ENCODE assay signal across 8 mouse cellular contexts in genomic region chr4:148504497-148504959, GRCm38 (mm10). TPM values are rescaled to one million over a fixed set of nuclear protein-coding genes. Genes with fewer than 3 reads are reported as not detected.
A peak's percentile ranks its signal among the peaks of the same experiment; 100 is the strongest.
DNase-seq lines count a peak whose midpoint lies in the region; ATAC-seq and TF ChIP-seq lines count a peak whose summit lies in the region.

No protein-coding gene starts in this region.

- DNase-seq in forebrain, embryonic 10.5 days (ENCODE audit: extremely low spot score, low spot score), result no peak
- DNase-seq in Muller cell, postnatal 12 days (ENCODE audit: inconsistent ontology term), result peak; percentile 68
- peak; percentile 34 for DNase-seq in embryo, embryonic 11.5 days (ENCODE audit: low read depth, low spot score)
- peak; percentile 20 for DNase-seq in hindlimb bud, embryonic 11.5 days (ENCODE audit: extremely low spot score, low read depth, low spot score)
- DNase-seq in limb, embryonic 14.5 days (ENCODE audit: low spot score), result peak; percentile 56
- no peak for DNase-seq in spleen, postnatal 10 days (ENCODE audit: low spot score in 2 of 2)

- 0 out of 2 replicates have a peak, but pooled peaks cover 5% of the 10 kb centered on the region for H3K4me1 ChIP-seq in forebrain, embryonic 13.5 days
- H3K4me1 ChIP-seq in forebrain, embryonic 10.5 days, result no peaks in the 10 kb centered on the region; the same call in 1 of the 2 replicates
- 0 out of 2 replicates have a peak, but pooled peaks cover 2% of the 10 kb centered on the region for H3K4me1 ChIP-seq in limb, embryonic 14.5 days (ENCODE audit: control insufficient read depth, insufficient read depth, low read length)

- no peak overlapping the region for H3K4me2 ChIP-seq in forebrain, embryonic 13.5 days
- H3K4me2 ChIP-seq in limb, embryonic 14.5 days (replicated peaks; ENCODE audit: low read depth, low read length, severe bottlenecking), result no peak overlapping the region

- peak; percentile 45; the same call in 1 of the 2 replicates for ATAC-seq in forebrain, embryonic 13.5 days
- ATAC-seq in limb, embryonic 14.5 days (ENCODE audit: low FRiP score, low read depth), result no peak
- no peak for ATAC-seq in activated CD4-positive, CD25-positive, alpha-beta regulatory T cell, adult 4 months

- peaks cover 80% of the 10 kb centered on the region for H3K36me3 ChIP-seq in forebrain, embryonic 13.5 days (ENCODE audit: poor library complexity, severe bottlenecking)
- peaks cover 90% of the 10 kb centered on the region for H3K36me3 ChIP-seq in forebrain, embryonic 10.5 days (replicated peaks)
- H3K36me3 ChIP-seq in limb, embryonic 14.5 days (ENCODE audit: control insufficient read depth, insufficient read depth, low read length), result peaks cover 34% of the 10 kb centered on the region

- no peak for TF ChIP-seq POLR2A in limb, embryonic 14.5 days (IDR thresholded peaks at IDR 0.05; ENCODE audit: borderline replicate concordance, extremely low read depth, insufficient read depth, insufficient read length)

- no peaks in the 10 kb centered on the region for H3K27me3 ChIP-seq in forebrain, embryonic 13.5 days
- H3K27me3 ChIP-seq in forebrain, embryonic 10.5 days (ENCODE audit: poor library complexity, severe bottlenecking), result no peaks in the 10 kb centered on the region
- H3K27me3 ChIP-seq in limb, embryonic 14.5 days (ENCODE audit: control insufficient read depth, insufficient read depth, low read length), result no peaks in the 10 kb centered on the region

- no peaks in the 10 kb centered on the region for H3K9me3 ChIP-seq in forebrain, embryonic 13.5 days (replicated peaks)
- H3K9me3 ChIP-seq in forebrain, embryonic 10.5 days, result no peaks in the 10 kb centered on the region
- no peaks in the 10 kb centered on the region for H3K9me3 ChIP-seq in limb, embryonic 14.5 days (ENCODE audit: control insufficient read depth, low read length)

- no peak overlapping the region for H3K9ac ChIP-seq in forebrain, embryonic 13.5 days
- no peak overlapping the region for H3K9ac ChIP-seq in limb, embryonic 14.5 days (ENCODE audit: low read depth, low read length, severe bottlenecking)

- H3K4me3 ChIP-seq in forebrain, embryonic 13.5 days, result no peak overlapping the region
- no peak overlapping the region for H3K4me3 ChIP-seq in forebrain, embryonic 10.5 days
- H3K4me3 ChIP-seq in limb, embryonic 14.5 days (replicated peaks; ENCODE audit: low read length), result no peak overlapping the region

- peak overlapping the region; percentile 33; the same call in 1 of the 2 replicates for H3K27ac ChIP-seq in forebrain, embryonic 13.5 days
- H3K27ac ChIP-seq in forebrain, embryonic 10.5 days, result no peak overlapping the region
- no peak overlapping the region for H3K27ac ChIP-seq in limb, embryonic 14.5 days (replicated peaks; ENCODE audit: low read depth, low read length)

- WGBS in forebrain, embryonic 13.5 days, result 65% methylated on average over 8 of the region's 8 CpGs
- WGBS in forebrain, embryonic 10.5 days, result 89% methylated on average over 8 of the region's 8 CpGs
- WGBS in limb, embryonic 14.5 days, result 10% methylated on average over 8 of the region's 8 CpGs

RNA-seq across cellular contexts. Expression of gene Angptl7, which starts 4.3 kb away (rescaled TPM):
- 0.37 and 0.41 TPM in 2 replicates for polyA plus RNA-seq in forebrain, embryonic 13.5 days (2015; fragmentation: Nextera tagmentation; extraction: Ambion mirVana)
- 0.18 and 0.29 TPM in 2 replicates for polyA plus RNA-seq in forebrain, embryonic 10.5 days (2016; fragmentation: Nextera tagmentation; extraction: Ambion mirVana)
- polyA plus RNA-seq in limb, embryonic 14.5 days (2012; rRNA removed), result 1.4 and 2.2 TPM in 2 replicates
- 1.6 and 1.9 TPM in 2 replicates for polyA plus RNA-seq in limb, embryonic 14.5 days (2014; fragmentation: Nextera tagmentation; extraction: Ambion mirVana)
- polyA plus RNA-seq in activated CD4-positive, CD25-positive, alpha-beta regulatory T cell, adult 4 months (2017; shearing (Covaris generic)), result under 1 TPM in 1 of 2 experiments, not detected in 1; 0.20 TPM

RNA-seq across cellular contexts. Expression of gene Exosc10, which starts 53.7 kb away (rescaled TPM):
- polyA plus RNA-seq in forebrain, embryonic 13.5 days (2015; fragmentation: Nextera tagmentation; extraction: Ambion mirVana), result 84.0 and 87.3 TPM in 2 replicates
- 96.0 and 97.2 TPM in 2 replicates for polyA plus RNA-seq in forebrain, embryonic 10.5 days (2016; fragmentation: Nextera tagmentation; extraction: Ambion mirVana)
- polyA plus RNA-seq in limb, embryonic 14.5 days (2012; rRNA removed), result 70.2 and 74.5 TPM in 2 replicates
- 92.8 and 93.0 TPM in 2 replicates for polyA plus RNA-seq in limb, embryonic 14.5 days (2014; fragmentation: Nextera tagmentation; extraction: Ambion mirVana)
- 10 to 100 TPM; 65.2 to 88.1 TPM for polyA plus RNA-seq in activated CD4-positive, CD25-positive, alpha-beta regulatory T cell, adult 4 months (2017; shearing (Covaris generic))

RNA-seq across cellular contexts. Expression of gene Mtor, which starts 56.1 kb away (rescaled TPM):
- polyA plus RNA-seq in forebrain, embryonic 13.5 days (2015; fragmentation: Nextera tagmentation; extraction: Ambion mirVana), result 21.9 and 24.0 TPM in 2 replicates
- 23.3 and 27.0 TPM in 2 replicates for polyA plus RNA-seq in forebrain, embryonic 10.5 days (2016; fragmentation: Nextera tagmentation; extraction: Ambion mirVana)
- polyA plus RNA-seq in limb, embryonic 14.5 days (2012; rRNA removed), result 18.0 and 20.3 TPM in 2 replicates
- 18.5 and 21.6 TPM in 2 replicates for polyA plus RNA-seq in limb, embryonic 14.5 days (2014; fragmentation: Nextera tagmentation; extraction: Ambion mirVana)
- 10 to 100 TPM; 11.3 to 11.5 TPM for polyA plus RNA-seq in activated CD4-positive, CD25-positive, alpha-beta regulatory T cell, adult 4 months (2017; shearing (Covaris generic))

RNA-seq across cellular contexts. Expression of gene Ubiad1, which starts 60.0 kb away (rescaled TPM):
- 17.3 and 18.7 TPM in 2 replicates for polyA plus RNA-seq in forebrain, embryonic 13.5 days (2015; fragmentation: Nextera tagmentation; extraction: Ambion mirVana)
- 27.1 and 27.3 TPM in 2 replicates for polyA plus RNA-seq in forebrain, embryonic 10.5 days (2016; fragmentation: Nextera tagmentation; extraction: Ambion mirVana)
- polyA plus RNA-seq in limb, embryonic 14.5 days (2012; rRNA removed), result 15.0 and 18.0 TPM in 2 replicates
- 14.0 and 18.2 TPM in 2 replicates for polyA plus RNA-seq in limb, embryonic 14.5 days (2014; fragmentation: Nextera tagmentation; extraction: Ambion mirVana)
- 1 to 10 TPM; 7.4 to 8.4 TPM for polyA plus RNA-seq in activated CD4-positive, CD25-positive, alpha-beta regulatory T cell, adult 4 months (2017; shearing (Covaris generic))

Comparison
In these comparisons a context has a peak if more than half of its experiments do, and no peak if none do; other contexts are left out.
1. DNase-seq: peak in Muller cell, postnatal 12 days (single experiment), embryo, embryonic 11.5 days (single experiment), hindlimb bud, embryonic 11.5 days (single experiment) and limb, embryonic 14.5 days (single experiment); none in forebrain, embryonic 10.5 days (single experiment) and spleen, postnatal 10 days (0 of 2).